Mouse (Mus musculus) kidney, adult 11 months (tissue): ENCODE measurements around the gene Zfp708.
A peak's percentile ranks its signal among the peaks of the same experiment; 100 is the strongest.
"Not testable (repeated sequence)": the region's sequence is repeated elsewhere in the genome, so short reads cannot be mapped to it uniquely, and the experiment has no call there.

Experiments used
- DNase-seq: peaks from one replicate; pipeline ENCODE4 v3.0.0; 2022

The Zfp708 gene

DNA sequence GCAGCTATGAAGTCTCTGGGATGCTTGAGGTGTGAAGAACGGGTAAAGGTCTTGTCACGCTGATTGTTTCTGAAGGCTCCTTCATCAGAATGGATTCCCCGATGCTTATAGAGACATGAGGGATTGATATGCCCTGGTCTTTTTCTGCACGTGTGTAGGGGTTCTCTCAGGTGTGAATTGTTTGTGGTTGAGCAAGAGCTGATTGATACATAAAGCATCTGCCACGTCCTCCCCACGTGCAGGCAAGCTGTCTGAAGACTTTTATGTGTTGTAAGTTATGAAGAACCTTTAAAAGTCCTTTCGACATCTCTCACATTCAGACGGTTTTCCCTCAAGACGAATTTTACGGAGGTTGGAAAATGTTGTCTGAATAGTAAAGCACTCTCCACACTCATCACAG is at the start of gene Zfp708:
Gene Zfp708, minus strand, starts transcription at position 101 of the 400 bp plus-strand sequence.
- no peak for DNase-seq

GRCm38 (mm10) chr13:67128038-67128721 is 30.4 kb upstream of the Zfp708 start:
- peak; percentile 81 for DNase-seq

DNA sequence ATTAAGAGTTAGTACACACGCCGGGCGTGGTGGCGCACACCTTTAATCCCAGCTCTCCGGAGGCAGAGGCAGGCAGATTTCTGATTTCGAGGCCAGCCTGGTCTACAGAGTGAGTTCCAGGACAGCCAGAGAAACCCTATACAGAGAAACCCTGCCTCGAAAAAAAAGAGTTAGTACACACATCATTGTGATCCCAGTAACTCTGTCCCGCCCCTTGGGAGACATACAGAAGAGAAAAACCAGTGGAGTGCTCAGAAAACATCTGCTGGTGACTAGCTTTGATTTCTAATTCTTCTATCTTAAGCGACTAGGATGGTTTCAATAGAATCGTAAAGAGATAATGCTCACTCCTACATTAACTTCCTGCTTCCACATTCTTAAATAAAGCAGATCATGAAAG is 29.7 kb upstream of the Zfp708 start:
- not testable (repeated sequence) for DNase-seq

DNA sequence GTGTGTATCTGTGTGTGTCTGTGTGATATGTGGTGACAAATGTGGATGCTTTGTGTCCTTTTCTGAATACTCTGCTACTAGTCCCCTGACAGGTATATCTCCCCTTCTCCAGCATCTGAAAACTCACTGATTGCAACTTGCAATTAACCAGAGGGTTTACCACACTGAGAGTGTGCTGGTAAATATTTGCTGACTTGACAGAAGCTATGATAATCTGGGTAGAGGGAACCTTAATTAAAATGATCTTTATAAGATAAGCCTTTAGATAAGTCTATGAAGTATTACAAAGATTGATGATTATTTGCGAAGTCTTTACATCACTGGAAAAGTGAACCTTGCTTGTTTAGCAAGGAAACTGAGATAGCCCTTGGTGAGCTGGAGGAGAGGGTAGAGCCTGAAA is 26.7 kb upstream of the Zfp708 start:
- DNase-seq, result no peak

DNA sequence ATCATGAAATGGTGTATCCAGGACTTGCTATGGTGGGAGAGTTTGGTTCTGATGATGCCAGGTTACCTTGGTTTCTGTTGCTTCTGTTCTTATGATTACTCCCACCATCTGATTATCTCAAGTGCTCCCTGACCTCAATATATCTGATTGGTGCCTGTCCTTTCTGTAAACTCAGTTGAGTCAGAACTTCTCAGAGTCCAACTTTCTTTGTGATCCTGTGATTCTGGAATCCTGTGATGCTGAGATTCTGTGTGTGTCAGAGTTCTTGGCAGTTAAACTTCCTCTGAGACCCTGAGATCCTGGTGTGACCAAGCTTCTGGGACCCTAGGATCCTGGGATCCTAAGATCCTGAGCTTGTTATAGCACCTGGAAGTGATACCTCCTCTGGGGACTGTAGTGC is 23.6 kb upstream of the Zfp708 start, which contains the start of gene Zfp759:
Gene Zfp759, plus strand, starts transcription at position 301 of the 400 bp plus-strand sequence.
- DNase-seq, result not testable (repeated sequence)

DNA sequence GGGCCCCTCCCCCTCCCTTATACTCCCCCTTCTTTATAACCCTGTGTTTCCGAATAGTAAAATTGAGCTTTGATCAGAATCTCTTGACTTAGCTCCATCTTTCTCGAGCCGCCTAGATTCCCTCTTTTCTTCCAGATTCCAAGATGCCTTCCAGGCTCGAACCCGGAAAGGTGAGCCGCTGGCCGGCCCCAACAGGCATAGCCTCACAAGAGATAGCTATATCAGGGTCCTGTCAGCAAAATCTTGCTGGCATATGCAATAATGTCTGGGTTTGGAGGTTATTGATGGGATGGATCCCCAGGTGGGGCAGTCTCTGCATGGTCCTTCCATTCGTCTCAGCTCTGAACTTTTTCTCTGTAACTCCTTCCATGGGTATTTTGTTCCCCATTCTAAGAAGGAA is 18.4 kb upstream of the Zfp708 start, which contains the start of gene Rslcan18:
Gene Rslcan18, minus strand, starts transcription at position 101 of the 400 bp plus-strand sequence.
- not testable (repeated sequence) for DNase-seq

GRCm38 (mm10) chr13:67113287-67113686 is 15.5 kb upstream of the Zfp708 start:
- no peak for DNase-seq

DNA sequence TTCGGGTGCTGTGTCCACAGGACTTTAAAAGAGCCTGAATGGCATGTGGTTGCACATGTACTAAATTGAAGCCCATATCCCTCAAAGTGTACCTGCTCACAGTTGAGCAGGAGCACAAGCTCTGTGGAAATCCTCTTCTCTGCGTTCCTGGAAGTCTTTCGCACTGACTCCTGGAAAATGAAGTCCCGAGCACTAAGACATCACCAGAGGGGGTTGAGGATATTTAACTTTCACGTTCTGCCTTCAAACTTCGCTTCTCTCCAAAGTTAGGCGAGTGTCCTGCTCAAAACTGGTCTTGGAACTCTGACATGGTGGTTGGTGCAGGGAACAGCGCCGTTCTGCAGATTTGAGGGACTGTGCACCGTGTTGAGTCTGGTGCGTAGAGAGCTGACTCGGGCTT is 14.3 kb upstream of the Zfp708 start:
- DNase-seq, result no peak

DNA sequence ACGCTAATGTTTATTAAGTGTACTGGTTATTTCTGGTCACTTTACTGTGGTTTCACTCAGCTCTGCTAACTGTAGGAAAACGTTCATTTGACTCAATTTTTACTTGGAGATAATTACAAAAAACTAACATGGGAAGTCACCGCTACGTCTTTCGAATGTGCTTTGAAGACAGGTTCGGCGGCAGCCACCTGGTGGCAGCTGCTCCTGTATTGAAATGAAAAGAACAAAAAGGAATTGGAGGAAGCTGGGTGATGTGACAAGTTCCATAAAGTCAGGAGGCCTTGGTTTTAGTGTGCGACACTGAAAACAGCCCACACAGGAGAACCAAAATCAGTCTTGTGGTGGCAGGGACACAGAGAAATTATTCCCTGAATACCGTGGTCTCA is 11.0 kb upstream of the Zfp708 start:
- no peak for DNase-seq

- peak; percentile 97 for DNase-seq
Measured at GRCm38 (mm10) chr13:67108194-67108820, 10.5 kb upstream of the Zfp708 start, which contains the start of gene Gm28557. Gene Gm28557 (minus strand): TSS chr13:67108604.

- DNase-seq, result no peak
Measured at GRCm38 (mm10) chr13:67107681-67108080, 9.9 kb upstream of the Zfp708 start.

- no peak for DNase-seq
Measured at GRCm38 (mm10) chr13:67090154-67090553, 7.6 kb downstream of the Zfp708 start.

GRCm38 (mm10) chr13:67081946-67082345 is 15.8 kb downstream of the Zfp708 start:
- DNase-seq, result no peak

- DNase-seq, result peak; percentile 87
Measured at GRCm38 (mm10) chr13:67081142-67081713, 16.5 kb downstream of the Zfp708 start.

DNA sequence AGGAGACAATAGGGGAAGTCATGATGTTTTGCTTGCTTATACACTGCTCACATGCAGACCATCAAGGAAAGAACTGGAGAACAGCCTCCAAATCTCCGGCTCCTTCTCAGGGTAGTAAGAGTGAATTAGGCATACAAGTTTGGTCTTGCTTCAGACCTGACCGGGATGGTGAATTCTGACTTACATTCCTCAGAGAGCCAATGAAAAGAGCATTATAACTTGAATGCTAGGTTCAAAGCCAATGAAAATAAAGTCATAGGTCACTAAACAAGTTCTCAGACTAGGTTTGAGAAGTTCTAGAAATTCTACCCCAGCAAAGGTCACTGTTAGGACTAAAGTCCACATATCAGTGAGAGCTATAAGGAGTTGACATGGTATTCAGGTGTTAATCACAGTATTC is 20.5 kb downstream of the Zfp708 start:
- DNase-seq, result no peak

GRCm38 (mm10) chr13:67072786-67073185 is 25.0 kb downstream of the Zfp708 start:
- DNase-seq, result no peak

DNA sequence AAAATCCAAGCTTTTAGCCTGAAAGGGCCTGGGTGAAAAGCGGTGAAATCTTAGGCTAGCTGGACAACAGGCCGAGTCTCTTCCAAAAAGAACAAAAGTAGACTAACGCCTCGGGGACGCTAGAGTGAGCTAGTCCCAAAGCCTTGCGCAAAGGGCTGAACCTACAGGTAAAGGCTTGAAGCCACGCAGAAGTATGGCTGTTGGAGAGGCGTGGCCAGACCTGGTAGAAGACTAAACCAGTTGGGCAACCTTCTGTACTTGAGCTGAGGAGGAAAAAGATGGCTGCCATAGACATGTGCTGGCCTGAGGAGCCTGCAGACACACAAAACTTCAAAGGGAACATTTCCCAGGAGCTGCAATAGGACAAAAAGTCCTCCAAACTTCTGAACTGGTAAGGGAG is 32.4 kb downstream of the Zfp708 start:
- no peak for DNase-seq

DNA sequence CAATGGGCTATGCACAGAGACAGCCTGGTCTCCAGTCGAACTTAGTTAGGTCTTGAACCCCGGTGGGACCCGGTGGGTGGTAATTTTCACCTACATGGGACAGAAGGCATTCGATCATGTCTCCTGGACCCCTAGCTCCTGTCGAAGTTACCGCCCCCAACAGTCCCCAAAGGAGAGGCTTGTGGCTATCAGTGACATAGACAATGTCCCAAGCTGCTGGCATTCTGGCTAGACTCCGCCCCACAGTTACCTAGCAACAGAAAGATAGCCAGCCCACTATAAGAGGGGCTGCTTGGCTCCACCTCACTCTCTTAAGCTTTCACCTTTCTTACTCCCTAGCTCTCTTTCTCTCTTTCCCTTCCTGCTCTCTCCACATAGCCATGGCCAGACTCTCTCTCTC is 35.3 kb downstream of the Zfp708 start:
- DNase-seq, result no peak

GRCm38 (mm10) chr13:67060786-67061358 is 36.9 kb downstream of the Zfp708 start, which contains the start of gene Zfp712:
Gene Zfp712 (minus strand): TSS chr13:67061170.
- peak; percentile 96 for DNase-seq

DNA sequence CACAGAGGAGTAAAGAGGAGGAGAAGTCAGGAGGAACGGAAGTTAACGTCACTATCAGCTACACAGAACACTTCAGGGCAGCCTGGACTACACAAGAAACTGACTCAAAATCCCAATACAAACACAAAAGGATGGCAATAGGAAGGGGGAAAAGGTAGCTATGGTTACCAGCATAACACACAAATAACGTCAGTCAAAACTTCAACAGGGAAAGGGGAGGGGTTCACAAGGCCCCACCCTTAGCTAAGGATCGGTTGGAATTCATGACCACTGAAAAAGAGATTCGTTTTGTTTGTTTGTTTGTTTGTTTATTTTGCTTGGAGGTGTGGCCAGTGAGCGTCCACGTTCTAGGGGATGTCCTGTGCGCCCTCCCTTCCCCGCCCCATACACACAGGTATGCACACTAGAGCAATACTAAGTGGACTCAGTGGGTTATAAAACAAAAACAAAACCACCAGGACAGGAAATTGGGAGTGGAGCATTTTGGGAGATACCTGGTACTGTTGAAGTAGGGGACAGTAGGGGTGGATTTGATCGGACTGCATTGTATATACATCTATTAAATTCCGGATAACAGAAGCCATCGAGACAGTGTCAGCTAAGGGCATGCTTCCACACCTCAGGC is 37.5 kb downstream of the Zfp708 start:
- no peak for DNase-seq
